Mouse (Mus musculus) erythroblast, embryonic 14.5 days (primary cell): ENCODE measurements around the gene 2310007B03Rik.

Source experiments
- GATA1 ChIP-seq: IDR thresholded peaks from 2 replicates; pipeline ENCODE4 v1.6.1; 2012; ENCODE audit warnings: low read length, inconsistent platforms, mixed read lengths
- TAL1 ChIP-seq: IDR thresholded peaks from 3 replicates; pipeline ENCODE4 v1.6.1; 2012; ENCODE audit warnings: low read length, inconsistent platforms, mixed read lengths

- TF ChIP-seq GATA1 (no peak), TAL1 (no peak)
These were observed 16.0 kb upstream of the 2310007B03Rik start for GRCm38 (mm10) chr1:93176525-93177332.
